Mouse (Mus musculus) bone marrow, adult 2 months (tissue): ENCODE data around the gene Herpud1. TPM values are rescaled to one million over a fixed set of nuclear protein-coding genes. Genes with fewer than 3 reads are reported as not detected.

ENCODE experiments used
- H3K27ac ChIP-seq: fragments of 200-500 bp; 2 replicates; pipeline ENCODE4 v1.5.1; 2012; ENCODE audit warnings: low read depth, mild to moderate bottlenecking, control low read depth, inconsistent platforms, low read length; ENCODE audit not compliant: control insufficient read depth, poor library complexity, insufficient read depth
- H3K4me1 ChIP-seq: fragments of 200-500 bp; 2 replicates; pipeline ENCODE4 v1.6.1; 2011; ENCODE audit warnings: low read length; ENCODE audit not compliant: control insufficient read depth, insufficient read depth
- H3K4me3 ChIP-seq: fragments of 200-500 bp; replicated peaks from 2 replicates; pipeline ENCODE3; 2011; ENCODE audit warnings: mild to moderate bottlenecking, low read depth, low read length, control low read depth; ENCODE audit not compliant: control insufficient read depth
- CTCF ChIP-seq: fragments of 200-500 bp; IDR thresholded peaks from 2 replicates; pipeline ENCODE4 v1.5.1; 2011; ENCODE audit warnings: low read length, control low read depth; ENCODE audit not compliant: control insufficient read depth, insufficient read depth
- POLR2A ChIP-seq: fragments of 200-500 bp; IDR thresholded peaks from 2 replicates; pipeline ENCODE4 v1.6.1; 2011; ENCODE audit warnings: low read depth, mild to moderate bottlenecking, control low read depth, low read length, borderline replicate concordance; ENCODE audit not compliant: control insufficient read depth
- WGBS: fragments of 180-500 bp; shearing (Covaris S2); methylation state at CpG from one replicate; pipeline ENCODE4 v1.1.7; 2018; 5-methylcytosine and 5-hydroxymethylcytosine counted together
- polyA plus RNA-seq: library from polyadenylated mRNA; stranded (reverse); fragments of >200 nt; gene quantifications from 2 replicates; pipeline ENCODE4 v1.2.4, GENCODE M21; 2011; ENCODE audit warnings: low replicate concordance; ENCODE audit not compliant: missing spikeins, insufficient read depth, insufficient read length

Herpud1 gene
- polyA plus RNA-seq, 1 experiment = 69.2 TPM

DNA sequence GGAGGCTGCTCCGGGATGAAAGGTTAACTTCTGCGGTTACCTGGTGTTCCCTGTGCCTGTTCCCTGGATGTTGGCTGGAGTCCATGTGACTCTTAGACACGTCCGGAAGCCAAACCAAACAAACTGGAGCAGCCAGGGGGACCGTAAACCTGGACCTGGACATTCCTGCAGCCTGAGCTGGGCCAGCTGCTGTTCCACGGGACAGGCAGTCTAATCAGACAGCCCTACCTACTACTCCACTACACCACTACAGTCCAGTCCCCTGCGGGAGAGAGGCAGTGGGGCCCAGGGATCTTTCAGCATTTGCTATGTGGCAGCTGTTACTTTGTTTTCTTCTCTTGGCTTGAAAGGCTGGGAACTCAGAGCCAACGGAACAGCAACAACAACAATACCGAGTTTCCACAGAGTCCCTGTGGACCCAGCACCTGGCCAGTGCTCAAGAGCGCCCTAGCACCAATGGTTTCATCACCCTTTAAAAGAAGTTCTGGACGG lies 8.5 kb upstream of the Herpud1 start:
- peaks cover 1% of the 10 kb centered on the region; the same call in 1 of the 2 replicates for H3K4me1 ChIP-seq
- 75% methylated on average over 11 of the region's 11 CpGs for WGBS
- no peak overlapping the region for H3K4me3 ChIP-seq
- peak overlapping the region; percentile 66 for H3K27ac ChIP-seq
- TF ChIP-seq CTCF = no peak
- no peak for TF ChIP-seq POLR2A

- Histone ChIP-seq H3K27ac (peak overlapping the region; percentile 67), H3K4me3 (no peak overlapping the region), H3K4me1 (peaks cover 1% of the 10 kb centered on the region; the same call in 1 of the 2 replicates)
- 72% methylated on average over 15 of the region's 15 CpGs for WGBS
- no peak for TF ChIP-seq POLR2A
- peak; percentile 41 for TF ChIP-seq CTCF
These were observed 7.3 kb upstream of the Herpud1 start for GRCm38 (mm10) chr8:94378763-94379415.

DNA sequence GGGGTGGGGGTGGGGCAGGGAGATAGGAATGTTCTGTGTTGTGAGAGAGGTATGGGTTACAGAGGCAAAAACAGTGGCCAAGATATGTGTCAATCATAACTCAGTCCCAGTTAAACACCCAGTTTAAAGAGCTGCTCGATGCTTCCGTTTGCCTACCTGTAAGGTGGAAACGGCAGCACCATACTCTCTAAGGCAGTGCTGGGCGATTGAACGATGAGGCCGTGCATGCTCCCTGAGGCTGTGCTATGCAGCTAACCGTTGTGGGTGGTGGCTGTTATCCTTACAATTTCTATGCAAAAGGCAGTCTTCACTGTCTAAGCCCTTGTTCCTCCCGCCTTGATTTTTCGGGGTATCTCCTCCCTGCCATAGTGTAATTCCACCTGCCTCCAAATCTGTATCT lies 6.6 kb upstream of the Herpud1 start:
- WGBS = 91% methylated on average over 9 of the region's 9 CpGs
- peaks cover 1% of the 10 kb centered on the region; the same call in 1 of the 2 replicates for H3K4me1 ChIP-seq
- TF ChIP-seq POLR2A = no peak
- no peak for TF ChIP-seq CTCF
- H3K4me3 ChIP-seq = no peak overlapping the region
- H3K27ac ChIP-seq = no peak overlapping the region

- TF ChIP-seq POLR2A (no peak), CTCF (no peak)
- Histone ChIP-seq H3K4me1 (peaks cover 1% of the 10 kb centered on the region; the same call in 1 of the 2 replicates), H3K4me3 (no peak overlapping the region), H3K27ac (no peak overlapping the region)
- WGBS = 75% methylated on average over 7 of the region's 7 CpGs
These were observed 2.1 kb upstream of the Herpud1 start for GRCm38 (mm10) chr8:94384166-94384565.

DNA sequence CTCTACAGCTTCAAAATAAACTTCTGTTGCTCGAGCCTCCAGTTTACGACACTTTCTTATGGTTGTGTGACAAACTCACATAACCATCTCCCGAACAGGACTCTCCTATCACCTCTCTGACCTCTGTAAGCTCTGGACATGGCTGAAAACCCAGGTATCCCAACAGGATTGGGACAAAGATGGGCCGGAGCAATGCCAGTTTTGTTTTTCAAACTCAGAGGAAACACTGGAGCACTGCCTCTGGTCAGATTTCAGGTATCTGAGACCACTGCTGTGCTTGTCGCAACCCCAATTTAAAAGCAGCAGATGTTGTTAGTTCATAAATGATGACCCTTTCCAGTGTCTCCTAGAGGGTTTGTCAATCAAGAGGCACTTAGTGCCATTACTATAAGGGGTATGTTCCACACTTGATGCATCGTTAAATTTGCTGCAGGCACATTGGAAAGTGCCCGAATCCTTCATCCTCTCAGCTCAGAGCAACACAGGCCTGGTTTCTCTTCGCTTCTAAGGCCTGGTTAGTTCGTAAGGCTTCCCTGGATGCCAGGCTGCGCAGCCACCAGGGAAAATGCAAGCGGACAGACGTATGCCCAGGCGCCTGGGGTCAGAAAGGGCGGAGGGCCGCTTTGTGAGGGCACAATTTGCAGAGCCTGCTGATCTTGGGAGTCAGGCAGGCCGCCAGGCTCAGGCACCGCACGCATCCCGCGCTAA lies 578 bp upstream of the Herpud1 start:
- Histone ChIP-seq H3K27ac (peak overlapping the region; percentile 98), H3K4me3 (peak overlapping the region; percentile 84), H3K4me1 (peaks cover 1% of the 10 kb centered on the region; the same call in 1 of the 2 replicates)
- 27% methylated on average over 20 of the region's 20 CpGs for WGBS
- TF ChIP-seq POLR2A (no peak), CTCF (no peak)

DNA sequence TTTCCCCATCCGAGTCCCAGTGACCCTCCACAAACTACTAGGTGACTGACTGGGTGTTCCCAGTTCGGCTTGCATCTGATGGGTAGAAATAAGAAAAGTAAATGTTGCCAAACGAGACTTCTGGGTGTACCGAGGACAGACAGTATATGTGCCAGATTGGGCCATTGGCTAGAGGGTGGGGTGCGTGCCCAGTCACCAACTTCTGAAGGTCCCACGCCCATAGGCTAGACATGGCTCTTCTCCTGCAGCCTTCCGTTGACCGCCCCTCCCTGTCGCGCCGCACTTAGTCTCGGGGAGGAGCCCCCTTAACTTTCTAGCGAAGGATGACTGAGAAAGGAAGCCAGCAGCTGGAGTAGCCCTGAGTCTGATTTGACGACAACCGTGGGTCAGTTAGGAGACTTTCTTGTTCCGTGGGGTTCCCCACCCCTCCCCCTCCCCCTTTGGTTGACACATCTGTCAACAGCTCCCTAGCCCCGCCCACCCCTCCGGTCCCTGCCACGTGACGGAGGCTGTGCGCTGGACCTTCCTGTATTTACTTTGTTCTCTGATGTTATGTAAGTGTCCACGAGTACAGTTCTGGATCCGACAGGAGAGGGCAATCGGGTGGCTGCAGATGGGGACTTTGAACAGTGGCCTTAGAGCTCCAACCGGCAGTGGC lies 918 bp downstream of the Herpud1 start:
- TF ChIP-seq POLR2A = peak; percentile 62
- no peak for TF ChIP-seq CTCF
- H3K4me3 ChIP-seq = peak overlapping the region; percentile 93
- peak overlapping the region; percentile 98 for H3K27ac ChIP-seq
- WGBS = 1% methylated on average over 25 of the region's 25 CpGs
- H3K4me1 ChIP-seq = peaks cover 1% of the 10 kb centered on the region; the same call in 1 of the 2 replicates

GRCm38 (mm10) chr8:94387785-94388184 lies 1.5 kb downstream of the Herpud1 start:
- TF ChIP-seq CTCF (no peak), POLR2A (no peak)
- Histone ChIP-seq H3K4me1 (peaks cover 1% of the 10 kb centered on the region; the same call in 1 of the 2 replicates), H3K4me3 (peak overlapping the region; percentile 93), H3K27ac (peak overlapping the region; percentile 31)
- WGBS = 18% methylated on average over 6 of the region's 6 CpGs

DNA sequence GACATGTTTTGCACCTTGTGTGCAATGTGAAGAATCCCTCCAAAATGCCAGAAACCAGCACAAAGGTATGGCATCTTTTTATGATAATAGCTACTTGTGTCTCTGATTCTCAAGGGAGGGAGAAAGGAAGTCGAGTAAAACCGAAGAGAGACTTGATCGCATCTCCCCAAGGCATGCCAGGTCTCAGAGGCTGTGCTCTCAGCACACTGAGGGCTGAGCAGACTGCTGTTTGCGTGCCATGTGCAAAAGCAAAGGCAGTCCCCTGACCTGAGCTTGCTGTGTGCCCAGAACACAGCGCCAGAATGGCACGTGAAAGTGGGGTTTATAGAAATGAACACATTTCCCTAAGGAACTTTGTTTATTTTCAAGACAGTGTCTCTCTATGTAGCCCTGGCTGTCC lies 3.3 kb downstream of the Herpud1 start:
- H3K4me1 ChIP-seq = peaks cover 1% of the 10 kb centered on the region; the same call in 1 of the 2 replicates
- WGBS = 69% methylated on average over 6 of the region's 6 CpGs
- H3K27ac ChIP-seq = no peak overlapping the region
- no peak overlapping the region for H3K4me3 ChIP-seq
- TF ChIP-seq POLR2A = no peak
- no peak for TF ChIP-seq CTCF
